Mouse (Mus musculus) myocyte (in vitro differentiated cells): ENCODE measurements at regions not wholly inside any gene's neighbourhood (a gene's known extent, or its start where the extent isn't known, plus 50 kb on each side); places are given as distances from the start of the nearest gene placed in this dataset.

Experiments used
- E2F4 ChIP-seq: IDR thresholded peaks from one replicate; pipeline ENCODE4 v1.6.1; 2011; ENCODE audit warnings: mild to moderate bottlenecking, control low read depth, moderate library complexity; ENCODE audit not compliant: insufficient read depth
- MAX ChIP-seq: IDR thresholded peaks from one replicate; pipeline ENCODE4 v1.6.1; 2011; ENCODE audit warnings: low read depth, mild to moderate bottlenecking, control low read depth
- MYOD1 ChIP-seq, 3 experiments: IDR thresholded peaks; one replicate each; pipeline ENCODE4 v1.6.1; 2011; ENCODE audit warnings: control low read depth in 2 of 3, low read depth in 2 of 3, mild to moderate bottlenecking in 2 of 3, moderate library complexity in 1 of 3; ENCODE audit not compliant: insufficient read length in 2 of 3, control insufficient read depth in 1 of 3
- MYOG ChIP-seq, 3 experiments: IDR thresholded peaks; one replicate each; pipeline ENCODE4 v1.6.1; 2011; ENCODE audit warnings: control low read depth in 2 of 3, low read depth in 2 of 3, mild to moderate bottlenecking in 2 of 3; ENCODE audit not compliant: insufficient read length in 2 of 3, control insufficient read depth in 1 of 3, insufficient read depth in 1 of 3
- POLR2A ChIP-seq: IDR thresholded peaks from one replicate; pipeline ENCODE4 v1.6.1; 2011; ENCODE audit warnings: low read depth, mild to moderate bottlenecking, control low read depth, moderate library complexity; ENCODE audit not compliant: insufficient read length
- POLR2AphosphoS2 ChIP-seq: IDR thresholded peaks from one replicate; pipeline ENCODE4 v1.6.1; 2011; ENCODE audit warnings: low read depth, control low read depth; ENCODE audit not compliant: insufficient read length
- REST ChIP-seq: IDR thresholded peaks from one replicate; pipeline ENCODE4 v1.6.1; 2011; ENCODE audit warnings: mild to moderate bottlenecking, control low read depth, moderate library complexity; ENCODE audit not compliant: insufficient read depth, insufficient read length
- TCF3 ChIP-seq: IDR thresholded peaks from one replicate; pipeline ENCODE4 v1.6.1; 2011; ENCODE audit warnings: low read depth, control low read depth; ENCODE audit not compliant: insufficient read length
- USF1 ChIP-seq: IDR thresholded peaks from one replicate; pipeline ENCODE4 v1.6.1; 2011; ENCODE audit warnings: low read depth, mild to moderate bottlenecking, control low read depth, moderate library complexity

DNA sequence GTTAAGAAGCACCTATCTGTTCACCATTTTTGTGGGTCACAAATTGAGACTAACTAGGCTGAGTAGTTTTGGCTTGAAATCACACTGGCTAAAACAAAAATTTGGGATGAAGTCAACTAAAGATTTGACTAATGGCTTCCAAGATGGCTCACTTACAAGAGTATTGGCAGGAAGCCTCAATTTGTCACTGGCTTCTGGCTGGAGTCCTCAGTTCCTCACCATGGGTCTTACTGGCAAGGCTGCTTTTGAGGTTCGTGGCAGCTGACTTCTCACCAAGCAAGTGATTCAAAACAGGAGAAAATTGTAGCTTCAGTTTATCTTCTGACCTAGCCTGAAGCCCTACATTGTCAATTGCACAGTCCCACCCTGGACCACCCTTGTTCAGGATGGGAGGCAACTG lies 250.0 kb upstream of the Nbea start:
- TF ChIP-seq POLR2AphosphoS2, result no peak
- no peak for TF ChIP-seq POLR2A
- TF ChIP-seq MYOG (IDR thresholded peaks at IDR 0.05; ENCODE audit: control insufficient read depth in 1 of 3, insufficient read depth in 1 of 3, insufficient read length in 2 of 3, low read depth in 2 of 3), result no peak
- no peak for TF ChIP-seq REST
- no peak for TF ChIP-seq MYOD1 (IDR thresholded peaks at IDR 0.05; ENCODE audit: control insufficient read depth in 1 of 3, insufficient read length in 2 of 3, low read depth in 2 of 3)
- no peak for TF ChIP-seq E2F4
- no peak for TF ChIP-seq TCF3
- TF ChIP-seq MAX, result no peak
- no peak for TF ChIP-seq USF1
